Mouse (Mus musculus): Measurements from ENCODE around the gene Mettl9.
A peak's percentile ranks its signal among the peaks of the same experiment; 100 is the strongest.

Gene Mettl9

DNA sequence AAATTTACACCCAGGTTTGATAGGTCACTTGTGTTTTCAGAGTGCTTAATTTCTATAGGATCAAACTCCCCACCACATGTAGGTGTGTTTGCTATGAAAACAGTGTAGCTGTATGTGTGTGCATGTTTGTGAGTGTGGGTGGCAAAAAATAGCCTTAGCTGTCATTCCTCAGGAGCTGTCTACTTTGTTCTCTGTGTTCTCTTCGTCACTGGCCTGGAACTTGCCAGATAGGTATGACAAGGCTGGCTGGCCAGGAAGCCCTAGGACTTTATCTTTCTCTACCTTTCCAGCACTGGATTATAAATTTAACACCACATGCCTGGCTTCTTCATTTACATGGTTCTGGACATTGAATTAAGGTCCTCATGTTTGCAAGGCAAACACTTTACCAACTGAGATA is 10.0 kb downstream of the Mettl9 start:
- DNase-seq (ENCODE audit: low read depth, low spot score) = no peak

DNA sequence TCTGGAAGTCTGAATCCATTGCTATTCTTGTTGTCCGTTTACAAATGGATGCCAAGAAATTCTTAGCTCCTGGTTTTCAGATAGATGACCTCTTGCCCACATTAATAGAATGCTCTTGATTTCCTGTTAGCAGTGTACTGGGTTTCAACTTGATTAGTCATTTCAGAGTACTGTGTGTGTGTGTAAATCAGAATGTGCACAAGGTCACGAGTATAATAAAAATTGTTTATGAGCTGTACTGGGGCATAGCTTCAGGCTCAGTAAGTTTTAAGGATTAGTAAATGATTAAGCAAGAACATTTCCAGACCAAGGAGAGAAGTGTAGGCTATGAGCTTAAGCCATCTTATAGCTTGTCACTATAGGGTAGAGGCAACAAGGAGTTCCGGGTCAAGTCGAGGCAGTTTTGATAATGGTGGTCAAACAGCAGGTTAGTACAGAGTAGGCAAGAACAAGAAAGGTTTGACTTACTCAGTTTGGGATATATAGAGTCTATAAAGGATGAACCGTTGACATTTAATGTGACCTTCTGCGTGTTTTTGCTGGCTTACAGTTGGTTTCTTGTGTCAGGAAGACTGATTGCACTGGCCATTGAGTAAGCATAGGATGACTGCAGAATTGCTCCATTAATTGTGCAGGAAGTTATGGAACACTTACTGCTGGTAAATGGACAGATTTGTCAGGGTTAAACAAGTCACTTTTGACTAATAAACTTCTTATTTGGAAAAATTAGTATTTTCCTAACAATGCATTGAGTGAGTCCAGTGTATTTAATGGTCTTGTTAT is 11.6 kb downstream of the Mettl9 start:
- DNase-seq (ENCODE audit: low read depth, low spot score) = no peak

DNA sequence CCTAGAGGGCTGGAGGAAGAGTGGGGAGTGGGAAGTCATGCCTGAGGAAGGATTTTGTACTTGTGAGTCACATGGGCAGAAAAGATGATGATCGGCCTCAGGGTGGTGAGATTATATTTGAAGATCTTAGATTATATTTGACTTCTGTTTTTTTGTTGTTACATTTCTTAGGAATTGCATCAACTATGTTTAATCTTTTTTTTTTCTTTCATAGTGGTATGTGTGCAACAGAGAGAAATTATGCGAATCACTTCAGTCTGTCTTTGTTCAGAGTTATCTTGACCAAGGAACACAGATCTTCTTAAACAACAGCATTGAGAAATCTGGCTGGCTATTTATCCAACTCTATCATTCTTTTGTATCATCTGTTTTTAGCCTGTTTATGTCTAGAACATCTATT is 13.4 kb downstream of the Mettl9 start:
- DNase-seq (ENCODE audit: low read depth, low spot score) = no peak

DNA sequence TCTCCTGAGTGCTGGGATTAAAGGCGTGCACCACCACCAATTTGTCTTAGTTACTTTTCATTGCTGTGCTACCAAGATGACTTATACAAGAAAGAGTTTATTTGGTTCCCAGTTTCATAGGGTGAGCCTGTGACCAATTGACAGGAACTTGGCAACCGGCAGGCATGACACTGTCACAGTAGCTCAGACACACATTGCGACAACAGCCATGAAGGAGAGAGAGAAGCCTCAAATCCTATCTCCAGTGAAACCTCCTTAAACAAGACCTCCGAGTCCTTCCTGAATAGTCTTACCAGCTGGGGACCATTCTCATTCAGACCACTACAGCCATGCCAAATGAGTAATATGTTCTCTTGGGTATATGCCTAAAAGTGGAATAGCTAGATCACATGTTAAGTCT is 18.8 kb downstream of the Mettl9 start:
- DNase-seq (ENCODE audit: low read depth, low spot score) = no peak

DNA sequence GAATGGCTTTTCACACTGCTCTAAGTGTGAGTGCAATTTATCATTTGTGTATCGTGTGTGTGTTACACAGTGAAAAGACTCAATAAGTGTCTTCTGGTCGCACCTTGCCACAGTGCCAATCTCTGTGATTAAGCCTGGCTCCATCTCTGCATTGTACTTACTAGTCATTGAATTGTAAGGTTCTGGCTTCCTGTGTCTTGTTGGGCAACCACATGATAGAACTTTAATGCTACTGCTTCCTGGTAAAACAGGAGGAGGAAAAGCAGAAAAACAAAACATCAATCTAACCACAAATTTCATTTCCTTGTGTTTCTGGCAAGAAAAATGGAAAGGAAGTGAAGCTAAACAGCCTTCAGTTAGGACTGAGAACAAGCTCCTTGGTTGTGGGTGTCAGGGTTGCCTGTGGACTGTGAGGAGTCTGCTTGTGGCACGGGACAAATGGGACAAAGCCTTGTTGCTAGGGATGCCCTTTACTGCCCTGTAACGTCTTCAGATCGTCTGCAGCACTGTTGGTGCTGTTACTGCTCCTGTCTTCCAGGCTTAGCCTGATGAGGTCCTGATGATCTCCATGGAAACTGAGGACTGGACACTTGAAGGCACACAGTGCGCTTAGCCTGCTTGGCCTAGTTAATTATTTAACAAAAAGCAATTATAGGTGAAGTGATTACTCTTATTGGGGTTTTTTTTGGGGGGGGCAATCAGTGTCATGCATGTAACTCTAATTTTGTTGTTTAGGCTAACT is 25.4 kb downstream of the Mettl9 start:
- no peak for DNase-seq (ENCODE audit: low read depth, low spot score)

DNA sequence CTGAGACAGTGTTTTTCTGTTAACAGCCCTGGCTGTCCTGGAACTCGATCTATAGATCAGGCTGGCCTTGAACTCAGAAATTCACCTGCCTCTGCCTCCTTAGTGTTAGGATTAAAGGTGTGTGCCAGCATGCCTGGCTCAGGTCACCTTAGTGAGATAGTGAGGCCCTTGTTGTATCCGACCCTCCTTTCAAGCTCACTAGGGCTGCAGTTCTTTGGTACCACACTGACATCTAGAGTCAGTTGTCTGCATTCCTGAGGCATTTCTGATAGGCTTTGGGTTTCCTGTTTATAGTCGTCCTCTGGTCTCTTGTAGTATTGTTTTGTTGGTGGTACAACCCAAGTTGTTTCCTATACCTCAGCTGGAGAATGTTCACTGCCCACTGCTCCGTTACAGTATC is 30.1 kb downstream of the Mettl9 start:
- DNase-seq (ENCODE audit: low read depth, low spot score) = peak; percentile 35

DNA sequence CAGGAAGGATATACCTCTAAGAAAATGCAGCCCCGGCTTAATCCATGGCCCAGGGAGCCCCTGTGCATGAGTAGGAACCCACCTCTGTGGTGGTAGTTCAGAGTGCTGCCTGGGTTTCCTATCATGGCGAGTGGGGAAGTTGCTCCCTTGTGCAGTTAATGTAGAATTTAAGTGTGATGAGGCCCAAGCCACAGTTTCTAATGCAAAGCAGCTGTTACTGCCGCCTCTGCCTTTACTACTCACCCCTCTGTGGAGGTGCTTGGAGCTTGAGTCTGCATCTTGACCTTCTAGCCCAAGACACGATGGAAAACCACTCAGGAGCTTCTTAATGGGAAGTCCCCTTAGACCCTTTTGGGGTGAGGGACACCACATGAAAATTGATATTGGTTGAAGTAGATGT is 37.0 kb downstream of the Mettl9 start:
- DNase-seq (ENCODE audit: low read depth, low spot score) = no peak

DNA sequence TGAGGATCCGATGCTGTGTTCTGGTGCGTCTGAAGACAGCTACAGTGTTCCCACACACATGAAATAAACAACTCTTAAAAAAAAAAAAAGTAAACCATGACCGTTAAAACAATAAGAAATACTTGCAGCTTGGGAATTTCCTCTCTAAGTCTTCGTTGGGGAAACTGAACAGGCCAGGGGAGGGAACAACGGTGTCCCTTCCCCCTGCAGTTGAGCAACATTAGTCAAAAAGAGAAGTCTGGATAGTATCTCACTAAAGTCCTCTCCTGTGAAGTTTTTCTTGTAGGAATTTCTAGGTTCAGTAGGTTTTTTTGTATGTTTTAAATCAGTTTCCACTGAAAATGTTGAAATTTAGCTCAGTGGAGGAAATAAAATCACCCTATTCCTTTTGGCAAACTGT is 38.3 kb downstream of the Mettl9 start:
- no peak for DNase-seq (ENCODE audit: low read depth, low spot score)

DNA sequence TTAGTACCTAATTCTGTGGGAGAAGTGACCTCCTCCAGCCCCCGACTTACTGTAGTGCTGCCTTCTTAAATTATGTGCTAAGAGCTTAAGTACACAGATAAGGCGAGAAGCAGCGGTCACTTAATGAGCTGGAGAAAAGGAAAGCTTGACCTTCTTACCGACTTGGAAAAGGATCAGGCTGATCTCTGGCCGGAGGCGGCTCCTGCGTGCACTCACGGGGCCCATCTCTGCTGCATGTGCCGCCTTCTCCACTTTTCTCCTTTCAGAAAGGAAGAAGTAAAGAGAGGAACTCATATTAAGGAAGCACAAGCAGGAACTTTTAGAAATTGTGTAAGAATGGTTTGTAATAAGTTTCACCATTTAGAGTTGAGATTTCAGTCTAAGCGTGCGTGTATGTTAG is 40.0 kb downstream of the Mettl9 start, which contains the start of gene Igsf6:
Gene Igsf6 (minus strand): TSS at position 292 of the 400 bp plus-strand sequence.
- no peak for DNase-seq (ENCODE audit: low read depth, low spot score)

DNA sequence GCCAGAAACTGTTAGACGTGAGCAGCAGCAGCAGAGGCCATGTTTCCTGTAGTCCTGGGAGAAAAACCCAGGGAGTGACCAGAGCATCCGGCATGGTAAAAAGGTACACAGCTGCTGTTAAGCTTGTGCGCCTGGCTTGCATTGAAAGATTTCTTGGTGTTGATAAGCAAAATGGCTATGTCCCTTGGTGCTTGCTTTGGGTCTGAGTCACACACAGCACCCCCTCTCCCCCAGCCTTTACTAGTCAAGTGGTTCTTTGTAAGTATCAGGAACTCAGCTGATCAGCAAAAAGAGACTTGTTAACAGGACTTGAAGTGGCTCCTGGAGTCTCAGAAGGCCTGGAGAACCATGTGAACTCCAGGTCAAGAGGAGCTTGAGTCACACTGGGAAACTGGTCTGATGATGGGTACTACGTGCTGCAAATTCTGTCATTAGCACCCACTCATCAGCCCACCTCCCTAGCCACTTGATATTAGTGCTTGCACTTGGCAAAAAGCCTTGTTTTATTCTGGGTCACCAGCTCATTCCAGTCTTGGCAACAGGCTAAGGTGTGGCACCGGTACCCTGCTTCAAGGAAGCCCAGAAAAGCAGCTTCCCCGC is 40.7 kb downstream of the Mettl9 start:
- DNase-seq (ENCODE audit: low read depth, low spot score) = no peak

DNA sequence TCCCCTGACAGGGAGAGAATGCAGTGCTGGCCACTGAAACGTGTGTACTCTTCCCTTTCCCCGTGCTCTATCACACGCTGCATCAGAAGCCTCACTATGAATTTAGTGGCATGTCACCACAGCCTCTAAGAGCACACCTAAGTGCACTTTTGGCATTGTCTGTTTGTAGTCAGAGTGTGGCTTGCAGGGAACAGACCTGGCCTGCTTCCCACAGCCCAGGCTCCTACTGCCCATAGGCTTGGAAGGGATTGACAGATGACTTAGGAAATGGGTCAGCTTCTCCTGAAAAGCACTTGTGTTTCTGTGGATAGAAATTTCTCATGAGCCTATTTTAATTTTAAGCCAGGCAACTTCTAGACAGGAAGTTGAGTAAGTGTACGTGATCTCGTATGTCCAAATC is 41.2 kb downstream of the Mettl9 start:
- no peak for DNase-seq (ENCODE audit: low read depth, low spot score)

DNA sequence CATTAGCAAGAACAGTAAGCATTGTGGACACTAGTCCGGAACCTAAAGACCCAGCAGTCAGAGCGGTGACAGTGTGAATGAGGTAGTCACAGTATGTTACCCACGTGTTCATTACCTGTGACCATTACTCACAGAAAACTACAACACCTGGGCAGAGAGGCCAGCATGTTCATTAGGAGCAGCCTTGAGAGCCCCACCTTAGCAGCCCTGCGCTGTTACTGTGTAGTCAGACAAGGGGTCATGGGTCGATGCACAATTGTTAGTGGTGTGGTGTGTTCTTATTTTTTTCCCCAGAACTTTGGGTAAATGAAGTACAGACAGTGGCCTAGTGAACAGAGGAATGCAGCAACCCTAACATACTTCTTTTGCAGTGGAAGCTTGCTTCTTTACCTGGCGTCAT is 43.1 kb downstream of the Mettl9 start:
- DNase-seq (ENCODE audit: low read depth, low spot score) = no peak

DNA sequence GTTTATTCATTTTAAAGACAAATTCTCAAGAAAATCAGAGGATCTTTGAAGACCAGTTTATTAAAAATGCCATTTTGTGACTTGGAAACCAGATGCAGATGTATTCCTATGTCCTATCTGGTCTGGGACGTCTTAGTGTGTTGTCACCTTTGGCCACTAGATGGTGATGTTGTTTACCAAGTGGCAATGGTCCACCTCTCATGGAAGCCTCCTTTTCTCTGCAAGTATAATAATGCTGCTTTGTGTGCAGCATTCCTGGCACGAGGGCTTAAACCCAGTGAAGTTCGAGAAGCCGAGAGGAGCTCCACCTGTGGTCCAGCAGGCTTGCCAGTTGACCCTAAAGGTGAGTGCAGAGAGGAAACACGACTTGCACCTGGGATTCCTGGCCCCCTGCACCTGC is 43.6 kb downstream of the Mettl9 start:
- DNase-seq (ENCODE audit: low read depth, low spot score) = peak; percentile 53

DNA sequence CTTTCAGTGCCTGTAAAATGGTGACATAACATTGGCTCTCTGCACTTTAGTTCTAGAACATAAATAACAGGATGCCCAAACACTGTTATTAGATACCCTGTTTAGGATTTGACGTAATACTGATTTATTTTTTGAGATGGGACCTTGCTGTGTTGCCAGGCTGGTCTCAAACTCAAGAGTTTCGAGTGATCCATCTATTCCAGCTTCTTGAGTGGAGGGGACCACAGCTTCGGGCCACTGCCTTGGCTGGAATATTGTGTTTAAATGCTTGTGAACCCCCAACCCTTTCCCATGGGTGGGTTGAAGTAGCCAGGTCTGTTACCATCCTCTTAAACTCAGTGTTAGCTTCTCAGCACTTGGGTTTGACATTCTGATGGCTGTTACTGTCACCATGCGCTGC is 47.1 kb downstream of the Mettl9 start, which contains the start of gene Otoa:
Gene Otoa (plus strand): TSS at position 301 of the 400 bp plus-strand sequence.
- no peak for DNase-seq (ENCODE audit: low read depth, low spot score)

DNA sequence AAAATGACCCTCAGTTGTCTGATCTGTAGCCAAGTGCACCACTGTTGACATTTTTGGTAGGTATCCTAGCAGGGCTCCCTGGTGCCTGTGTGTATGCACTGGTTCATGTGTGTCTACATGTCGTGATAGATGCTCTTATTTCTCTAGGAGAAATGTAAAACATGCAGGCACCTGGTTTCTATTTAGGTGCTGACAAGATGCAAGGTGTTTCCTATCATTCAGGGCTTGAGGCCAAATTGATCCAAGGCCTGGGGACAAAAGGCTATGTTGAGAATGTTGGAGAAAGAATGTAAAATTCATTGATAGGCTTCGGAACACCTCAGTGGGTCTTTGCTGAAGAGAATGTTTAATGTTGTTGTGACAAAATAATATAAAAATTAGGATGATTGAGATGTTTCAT is 47.6 kb downstream of the Mettl9 start:
- DNase-seq (ENCODE audit: low read depth, low spot score) = no peak

DNA sequence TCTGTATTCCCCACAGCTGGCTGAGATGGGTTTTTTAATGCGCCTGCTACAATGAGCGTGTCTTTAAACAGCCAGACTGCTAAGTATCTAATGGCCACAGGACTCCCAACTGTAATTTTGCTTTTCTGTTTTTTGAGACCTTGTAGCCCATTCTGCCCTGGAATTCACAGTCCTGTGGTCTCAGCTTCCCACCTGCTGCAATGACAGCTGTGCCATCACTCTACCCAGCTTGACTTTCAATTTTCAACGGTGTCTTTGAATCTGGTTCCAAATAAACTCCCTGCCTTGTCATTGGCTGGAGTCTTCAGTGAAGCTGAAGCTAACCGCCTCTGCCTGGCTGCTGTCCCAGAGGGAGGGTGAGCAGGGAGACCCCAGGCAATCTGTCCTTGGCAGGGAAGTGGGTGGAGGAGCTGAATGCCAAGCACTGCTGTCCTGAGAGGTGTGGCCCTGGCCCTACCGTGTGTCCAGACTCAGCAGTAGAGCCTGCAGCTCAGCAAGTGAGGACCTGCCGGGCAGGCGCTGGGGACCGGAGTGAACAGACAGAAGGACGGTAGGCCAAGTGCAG is 48.8 kb downstream of the Mettl9 start:
- DNase-seq (ENCODE audit: low read depth, low spot score) = no peak

DNA sequence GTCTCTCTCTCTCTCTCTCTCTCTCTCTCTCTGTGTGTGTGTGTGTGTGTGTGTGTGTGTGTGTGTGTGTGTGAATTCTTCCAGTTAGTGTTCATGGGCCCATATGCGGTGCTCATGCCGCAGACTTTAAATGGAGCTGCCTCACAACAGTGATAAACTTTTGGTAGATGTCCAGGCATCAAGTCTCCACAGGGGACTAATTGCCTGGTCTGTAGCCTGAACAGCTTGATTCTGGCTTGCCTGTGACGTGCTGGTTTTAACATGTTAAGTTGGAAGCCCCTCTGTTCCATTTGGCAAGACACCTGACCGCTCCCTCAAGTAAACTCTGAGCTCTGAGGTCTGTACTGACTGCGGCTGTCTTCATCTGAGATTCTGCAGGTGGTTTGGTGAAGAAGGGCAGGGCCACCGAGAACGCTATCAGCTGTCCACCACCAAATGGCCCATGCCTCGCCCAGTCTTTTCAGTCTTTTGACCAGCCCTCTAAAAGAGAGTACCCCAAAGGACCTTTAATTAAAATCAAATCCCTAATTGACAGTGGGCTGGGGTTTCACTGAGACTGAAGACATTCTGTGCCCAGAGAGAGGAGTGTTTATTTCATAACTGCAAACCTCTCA is 50.7 kb downstream of the Mettl9 start:
- no peak for DNase-seq (ENCODE audit: low read depth, low spot score)

DNA sequence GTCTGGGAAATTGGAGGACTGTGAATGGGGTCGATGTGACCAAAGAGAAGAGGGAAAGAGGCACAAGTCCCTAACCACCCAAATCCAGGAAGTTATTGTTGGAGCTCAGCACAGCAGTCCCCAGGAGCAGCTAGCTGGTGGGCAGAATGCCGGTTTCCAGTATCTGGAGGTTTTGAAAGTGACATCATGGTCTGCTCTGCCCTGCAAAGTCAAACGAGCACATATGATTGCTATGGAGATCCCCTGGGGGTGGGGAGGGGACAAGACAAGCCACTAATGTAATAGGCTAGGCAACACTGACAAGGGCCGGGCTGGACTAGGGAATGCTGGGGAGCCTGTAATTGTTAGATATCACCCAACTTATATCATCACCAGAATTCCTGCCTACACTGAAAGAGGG is 51.3 kb downstream of the Mettl9 start:
- no peak for DNase-seq (ENCODE audit: low read depth, low spot score)

DNA sequence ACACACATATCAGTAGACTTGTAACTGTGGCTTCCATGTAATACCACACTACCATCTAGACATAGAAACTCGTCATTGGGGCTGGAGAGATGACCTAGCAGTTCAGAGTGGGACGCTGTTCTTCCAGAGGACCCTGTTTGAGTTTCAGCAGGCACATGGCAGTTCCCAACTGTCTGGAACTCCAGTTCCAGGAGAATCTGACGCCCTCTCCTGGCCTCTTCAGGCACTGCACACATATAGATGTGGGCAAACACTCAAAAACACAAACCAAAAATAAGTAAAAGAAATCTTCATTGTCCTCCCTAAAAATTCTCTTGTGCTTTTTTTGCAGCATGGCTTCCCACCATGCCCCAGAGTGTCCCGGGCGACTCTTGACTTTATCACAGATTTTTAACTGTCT is 54.5 kb downstream of the Mettl9 start:
- DNase-seq (ENCODE audit: low read depth, low spot score) = peak; percentile 9

DNA sequence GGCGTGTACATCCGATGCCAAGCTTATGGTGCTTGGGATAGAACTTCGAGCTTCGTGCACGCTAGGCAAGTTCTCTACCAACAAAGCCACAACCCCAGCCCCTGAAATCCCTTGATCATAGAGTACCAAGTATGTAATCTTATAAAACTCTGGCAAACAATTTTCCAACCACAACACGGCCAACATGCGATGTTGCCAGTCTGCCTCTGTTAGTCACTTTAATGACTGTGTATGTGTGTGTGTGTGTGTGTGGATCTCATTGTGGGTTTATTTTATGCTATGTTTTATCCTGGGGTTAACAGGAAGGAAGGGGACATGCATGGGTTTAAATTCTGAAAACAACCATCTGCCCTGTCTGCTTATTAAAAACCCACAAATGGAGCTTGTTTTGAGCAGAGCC is 56.5 kb downstream of the Mettl9 start:
- DNase-seq (ENCODE audit: low read depth, low spot score) = no peak

DNA sequence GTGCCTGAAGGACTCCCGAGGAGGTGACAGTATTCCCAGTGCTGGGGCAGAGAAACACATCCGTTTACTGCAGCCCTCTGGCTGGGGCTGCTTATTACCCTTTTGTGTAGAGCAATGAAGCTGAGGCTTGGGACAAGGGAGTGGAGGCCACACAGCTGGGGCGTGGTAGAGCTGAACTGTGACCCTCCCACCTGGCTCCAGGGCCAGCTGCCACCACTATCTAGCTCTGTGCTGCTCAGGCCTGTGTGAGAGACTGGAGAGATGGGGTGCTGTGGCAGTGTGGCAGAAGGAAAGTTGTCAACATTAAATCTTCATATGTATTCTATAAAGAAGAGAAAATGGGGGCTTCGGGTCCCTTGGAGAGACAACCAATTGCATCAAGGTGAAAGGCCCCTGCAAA is 58.8 kb downstream of the Mettl9 start:
- DNase-seq (ENCODE audit: low read depth, low spot score) = no peak
